8 mouse cellular contexts compared by ENCODE assay signal in the genomic region with DNA sequence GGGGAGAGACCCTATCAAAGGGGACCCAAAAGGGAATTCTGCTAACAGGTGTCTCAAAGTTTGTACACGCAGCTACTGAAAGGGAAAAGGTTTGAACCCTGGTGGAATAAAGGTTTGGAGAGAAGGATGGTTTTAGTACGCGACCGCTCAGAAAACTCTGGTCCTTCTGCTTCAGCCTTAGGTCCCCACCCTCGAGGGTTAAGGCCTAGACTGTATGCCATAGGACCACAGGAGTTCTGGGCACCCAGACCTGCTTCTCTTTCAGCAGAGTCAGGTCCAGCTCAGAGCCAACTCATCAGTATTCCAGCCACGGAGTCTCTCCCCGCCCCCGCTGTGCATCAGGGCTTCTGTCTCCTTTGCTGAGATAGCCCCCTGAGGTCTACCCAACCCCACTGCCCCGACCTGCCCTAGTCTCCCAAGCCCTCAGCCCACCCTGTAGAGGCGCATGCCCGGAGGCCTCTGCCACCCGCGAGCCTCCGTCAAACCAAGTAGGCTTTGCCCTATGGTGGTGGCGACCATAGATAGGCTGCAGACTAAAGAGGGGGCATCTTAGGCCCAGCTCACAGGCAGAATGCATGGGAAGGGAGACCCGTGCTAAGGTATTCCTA. TPM values are rescaled to one million over a fixed set of nuclear protein-coding genes. Genes with fewer than 3 reads are reported as not detected.
A peak's percentile ranks its signal among the peaks of the same experiment; 100 is the strongest.
DNase-seq lines count a peak whose midpoint lies in the region; ATAC-seq and TF ChIP-seq lines count a peak whose summit lies in the region.

No protein-coding gene starts in this region.

- no peaks in the 10 kb centered on the region for H3K27me3 ChIP-seq in forebrain, embryonic 13.5 days
- H3K27me3 ChIP-seq in midbrain, postnatal 0 days (ENCODE audit: insufficient read depth, low read length), result no peaks in the 10 kb centered on the region

- peak overlapping the region; percentile 100 for H3K4me2 ChIP-seq in forebrain, embryonic 13.5 days
- H3K4me2 ChIP-seq in midbrain, postnatal 0 days (ENCODE audit: low read depth, low read length, poor library complexity, severe bottlenecking), result peak overlapping the region; percentile 79

- H3K36me3 ChIP-seq in forebrain, embryonic 13.5 days (ENCODE audit: poor library complexity, severe bottlenecking), result no peaks in the 10 kb centered on the region
- H3K36me3 ChIP-seq in midbrain, postnatal 0 days (ENCODE audit: insufficient read depth, low read length), result no peaks in the 10 kb centered on the region; the same call in 1 of the 2 replicates

- H3K4me3 ChIP-seq in forebrain, embryonic 13.5 days, result peak overlapping the region; percentile 74
- H3K4me3 ChIP-seq in layer of hippocampus, adult 2 months, result peak overlapping the region; percentile 95
- peak overlapping the region; percentile 82 for H3K4me3 ChIP-seq in midbrain, postnatal 0 days (ENCODE audit: low read depth, low read length)

- H3K9me3 ChIP-seq in forebrain, embryonic 13.5 days (replicated peaks), result no peaks in the 10 kb centered on the region
- H3K9me3 ChIP-seq in midbrain, postnatal 0 days (ENCODE audit: low read length), result no peaks in the 10 kb centered on the region

- peak overlapping the region; percentile 82 for H3K9ac ChIP-seq in forebrain, embryonic 13.5 days
- peak overlapping the region; percentile 93 for H3K9ac ChIP-seq in midbrain, postnatal 0 days (replicated peaks; ENCODE audit: low read length, poor library complexity, severe bottlenecking)

- DNase-seq in left cerebral cortex, adult 18-20 months (ENCODE audit: low spot score in 2 of 2), result peak; percentile 62 to 76
- DNase-seq in left cerebral cortex, adult 11 months (ENCODE audit: low spot score), result no peak
- DNase-seq in layer of hippocampus, adult 2 months (ENCODE audit: low spot score in 2 of 2), result peak; percentile 54 to 56
- DNase-seq in midbrain, postnatal 0 days (ENCODE audit: low spot score), result peak; percentile 68
- DNase-seq in urinary bladder, postnatal 14 days (ENCODE audit: low spot score), result no peak
- DNase-seq in spleen, postnatal 36 days (ENCODE audit: low spot score in 2 of 2), result no peak
- DNase-seq in T-cell, adult 2 months (ENCODE audit: low spot score), result no peak

- no peak for TF ChIP-seq CTCF in layer of hippocampus, adult 2 months (conservative IDR thresholded peaks at IDR 0.05)
- TF ChIP-seq CTCF in midbrain, postnatal 0 days (IDR thresholded peaks at IDR 0.05), result no peak

- peak overlapping the region; percentile 54 for H3K27ac ChIP-seq in forebrain, embryonic 13.5 days
- peak overlapping the region; percentile 99 for H3K27ac ChIP-seq in layer of hippocampus, adult 2 months
- H3K27ac ChIP-seq in midbrain, postnatal 0 days (ENCODE audit: low read depth, low read length), result peak overlapping the region; percentile 99

- H3K4me1 ChIP-seq in forebrain, embryonic 13.5 days, result peaks cover 30% of the 10 kb centered on the region
- H3K4me1 ChIP-seq in midbrain, postnatal 0 days (ENCODE audit: insufficient read depth, low read length), result peaks cover 13% of the 10 kb centered on the region; the same call in 1 of the 2 replicates

- 27% methylated on average over 16 of the region's 16 CpGs for WGBS in forebrain, embryonic 13.5 days
- WGBS in midbrain, postnatal 0 days, result 15% methylated on average over 16 of the region's 16 CpGs

- ATAC-seq in forebrain, embryonic 13.5 days, result peak; percentile 11
- ATAC-seq in midbrain, postnatal 0 days (ENCODE audit: low FRiP score), result peak; percentile 15; the same call in 1 of the 2 replicates

RNA-seq across cellular contexts. Expression of a gene that starts 1.8 kb away (rescaled TPM):
- 100 to 1,000 TPM; 344 to 385 TPM for total RNA-seq in left cerebral cortex, adult 18-20 months (2021)
- 21.7 and 26.8 TPM in 2 replicates for polyA plus RNA-seq in forebrain, embryonic 13.5 days (2015; fragmentation: Nextera tagmentation; extraction: Ambion mirVana)
- total RNA-seq in layer of hippocampus, adult 2 months (2021), result 100 to 1,000 TPM; 306 to 310 TPM
- 219 and 234 TPM in 2 replicates for total RNA-seq in midbrain, postnatal 0 days (2014; rRNA removed)
- 116 and 120 TPM in 2 replicates for polyA plus RNA-seq in midbrain, postnatal 0 days (2015; fragmentation: Nextera tagmentation; extraction: Ambion mirVana)

Comparison
In these comparisons a context has a peak if more than half of its experiments do, and no peak if none do; other contexts are left out.
1. DNase-seq: peak in left cerebral cortex, adult 18-20 months (2 of 2), layer of hippocampus, adult 2 months (2 of 2) and midbrain, postnatal 0 days (single experiment); none in left cerebral cortex, adult 11 months (single experiment), urinary bladder, postnatal 14 days (single experiment), spleen, postnatal 36 days (0 of 2) and T-cell, adult 2 months (single experiment).
2. Peak in every context shown above with its lines, with median percentiles within 50 percentile points of each other: H3K27ac ChIP-seq and H3K4me3 ChIP-seq.